Mouse (Mus musculus) heart, embryonic 12.5 days (tissue): ENCODE measurements around the gene Tmem94. TPM values are rescaled to one million over a fixed set of nuclear protein-coding genes. Genes with fewer than 3 reads are reported as not detected.
A peak's percentile ranks its signal among the peaks of the same experiment; 100 is the strongest.

Experiments
- ATAC-seq: fragments of 200-750 bp; cut with Nextera tagmentation; 2 replicates; pipeline ENCODE4 v1.8.0; 2017; ENCODE audit warnings: moderate TSS enrichment, moderate library complexity; ENCODE audit not compliant: insufficient number of reproducible peaks, low FRiP score
- H3K27ac ChIP-seq: fragments of 300-500 bp; sonication (generic); 2 replicates; pipeline ENCODE4 v1.5.1; 2016; ENCODE audit warnings: mild to moderate bottlenecking, moderate library complexity; ENCODE audit not compliant: poor library complexity, severe bottlenecking
- H3K27me3 ChIP-seq: fragments of 300-500 bp; sonication (generic); replicated peaks from 2 replicates; pipeline ENCODE4 v1.6.1; 2016; ENCODE audit warnings: mild to moderate bottlenecking, moderate library complexity
- H3K36me3 ChIP-seq: fragments of 300-500 bp; sonication (generic); 2 replicates; pipeline ENCODE4 v1.6.1; 2016; ENCODE audit warnings: mild to moderate bottlenecking, moderate library complexity
- H3K4me1 ChIP-seq: fragments of 300-500 bp; sonication (generic); replicated peaks from 2 replicates; pipeline ENCODE4 v1.6.1; 2016; ENCODE audit warnings: mild to moderate bottlenecking
- H3K4me2 ChIP-seq: fragments of 300-500 bp; sonication (generic); 2 replicates; pipeline ENCODE4 v1.6.1; 2016; ENCODE audit warnings: mild to moderate bottlenecking, moderate library complexity
- H3K4me3 ChIP-seq: fragments of 300-500 bp; sonication (generic); 2 replicates; pipeline ENCODE4 v1.5.1; 2016; ENCODE audit warnings: mild to moderate bottlenecking
- H3K9ac ChIP-seq: fragments of 300-500 bp; sonication (generic); 2 replicates; pipeline ENCODE4 v1.6.1; 2016; ENCODE audit warnings: mild to moderate bottlenecking, moderate library complexity
- H3K9me3 ChIP-seq: fragments of 300-500 bp; sonication (generic); replicated peaks from 2 replicates; pipeline ENCODE4 v1.6.1; 2016; ENCODE audit warnings: mild to moderate bottlenecking, moderate library complexity
- WGBS: fragments of 180-500 bp; shearing (Covaris S2); methylation state at CpG from one replicate; pipeline ENCODE4 v1.1.7; 2016; 5-methylcytosine and 5-hydroxymethylcytosine counted together
- polyA plus RNA-seq: library from polyadenylated mRNA; unstranded; fragments of >200 nt; fragmentation: Nextera tagmentation; extraction: Ambion mirVana; gene quantifications from 2 replicates; pipeline ENCODE4 v1.2.1, GENCODE M21; 2016

Gene Tmem94
- polyA plus RNA-seq, 1 experiment from 2014 or later, result 52.4 TPM

- H3K27me3 ChIP-seq, result no peaks in the 10 kb centered on the region
- no peaks in the 10 kb centered on the region for H3K9me3 ChIP-seq
- no peak for ATAC-seq
- 35% methylated on average over 13 of the region's 13 CpGs for WGBS
- peaks cover 46% of the 10 kb centered on the region for H3K4me1 ChIP-seq
- peak overlapping the region; percentile 96 for H3K9ac ChIP-seq
- peak overlapping the region; percentile 93 for H3K27ac ChIP-seq
- H3K4me2 ChIP-seq, result peak overlapping the region; percentile 87
- peak overlapping the region; percentile 92 for H3K4me3 ChIP-seq
- no peaks in the 10 kb centered on the region; the same call in 1 of the 2 replicates for H3K36me3 ChIP-seq
Observed at GRCm38 (mm10) chr11:115766356-115766943, 1.2 kb downstream of the Tmem94 start.

DNA sequence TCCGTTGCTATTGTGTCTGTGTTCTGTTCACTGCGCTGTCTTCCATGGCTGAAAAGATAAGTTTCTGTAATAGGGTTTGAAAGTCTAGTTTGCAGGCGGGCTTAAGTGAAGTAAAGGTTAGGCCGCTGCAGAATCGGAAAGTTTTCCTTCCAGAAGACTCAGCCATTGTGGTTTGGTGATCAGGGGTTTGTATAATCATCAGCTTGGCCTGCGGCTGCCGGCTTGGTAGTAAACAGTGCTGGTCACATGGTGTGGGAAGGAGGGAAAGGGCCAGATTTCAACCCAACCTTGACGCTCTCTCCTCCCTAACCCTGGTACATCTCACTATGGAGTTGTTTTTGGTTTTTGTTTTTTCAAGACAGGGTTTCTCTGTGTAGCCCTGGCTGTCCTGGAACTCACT, 1.7 kb downstream of the Tmem94 start:
- peak overlapping the region; percentile 87 for H3K4me2 ChIP-seq
- peak overlapping the region; percentile 93 for H3K27ac ChIP-seq
- peak overlapping the region; percentile 96 for H3K9ac ChIP-seq
- no peaks in the 10 kb centered on the region for H3K9me3 ChIP-seq
- no peaks in the 10 kb centered on the region for H3K27me3 ChIP-seq
- H3K4me1 ChIP-seq, result peaks cover 46% of the 10 kb centered on the region
- WGBS, result 73% methylated on average over 8 of the region's 8 CpGs
- no peak for ATAC-seq
- no peaks in the 10 kb centered on the region; the same call in 1 of the 2 replicates for H3K36me3 ChIP-seq
- H3K4me3 ChIP-seq, result peak overlapping the region; percentile 92

DNA sequence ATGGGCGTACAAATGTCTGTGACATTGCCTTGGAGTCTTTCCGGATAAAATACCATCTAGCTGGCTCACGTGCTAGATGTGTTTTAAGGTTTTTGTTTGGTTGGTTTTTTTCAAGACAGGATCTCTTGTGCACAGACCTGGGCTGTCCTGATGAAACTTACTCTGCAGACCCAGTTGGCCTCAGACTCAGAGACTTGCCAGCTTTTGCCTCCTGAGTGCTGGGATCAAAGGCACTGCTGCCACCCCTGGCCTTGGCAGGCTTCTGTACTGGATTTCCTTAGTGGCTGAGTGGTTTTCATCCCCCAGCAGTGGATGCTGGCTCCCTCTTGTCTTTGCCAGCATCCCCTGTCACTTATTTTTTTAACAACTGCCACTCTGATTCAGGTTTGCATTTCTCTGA, 3.7 kb downstream of the Tmem94 start:
- Histone ChIP-seq H3K4me1 (peaks cover 46% of the 10 kb centered on the region), H3K4me3 (no peak overlapping the region), H3K9me3 (no peaks in the 10 kb centered on the region), H3K27ac (peak overlapping the region; percentile 84), H3K36me3 (peaks cover 6% of the 10 kb centered on the region), H3K9ac (no peak overlapping the region), H3K27me3 (no peaks in the 10 kb centered on the region), H3K4me2 (no peak overlapping the region)
- 82% methylated on average over 3 of the region's 3 CpGs for WGBS
- ATAC-seq, result no peak

DNA sequence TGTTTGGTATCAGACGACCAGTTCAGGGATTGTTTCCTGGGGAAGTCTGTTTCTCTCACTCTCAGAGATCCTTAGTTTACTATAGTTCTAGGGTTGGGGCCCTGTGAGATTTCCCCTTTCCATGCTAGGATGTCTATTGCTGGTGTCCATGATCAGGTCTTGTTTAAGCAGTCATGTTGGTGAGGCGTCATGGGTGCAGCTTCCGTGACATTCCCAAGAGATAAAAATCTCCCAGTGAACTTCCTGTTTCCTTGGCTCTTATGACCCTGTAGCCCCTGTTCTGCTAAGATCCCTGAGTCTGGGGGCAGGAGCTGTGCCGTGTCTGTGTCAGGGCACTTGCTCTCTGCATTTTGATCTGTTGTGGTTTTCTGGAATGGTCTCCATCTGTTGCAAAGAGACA, 9.4 kb downstream of the Tmem94 start:
- H3K9ac ChIP-seq, result 0 out of 2 replicates have a peak overlapping the region, but pooled peaks have one; percentile 52
- 43% methylated on average over 4 of the region's 4 CpGs for WGBS
- no peaks in the 10 kb centered on the region for H3K27me3 ChIP-seq
- H3K4me2 ChIP-seq, result no peak overlapping the region
- H3K9me3 ChIP-seq, result no peaks in the 10 kb centered on the region
- H3K4me1 ChIP-seq, result peaks cover 62% of the 10 kb centered on the region
- H3K36me3 ChIP-seq, result peaks cover 13% of the 10 kb centered on the region; the same call in 1 of the 2 replicates
- no peak for ATAC-seq
- no peak overlapping the region for H3K27ac ChIP-seq
- no peak overlapping the region for H3K4me3 ChIP-seq

DNA sequence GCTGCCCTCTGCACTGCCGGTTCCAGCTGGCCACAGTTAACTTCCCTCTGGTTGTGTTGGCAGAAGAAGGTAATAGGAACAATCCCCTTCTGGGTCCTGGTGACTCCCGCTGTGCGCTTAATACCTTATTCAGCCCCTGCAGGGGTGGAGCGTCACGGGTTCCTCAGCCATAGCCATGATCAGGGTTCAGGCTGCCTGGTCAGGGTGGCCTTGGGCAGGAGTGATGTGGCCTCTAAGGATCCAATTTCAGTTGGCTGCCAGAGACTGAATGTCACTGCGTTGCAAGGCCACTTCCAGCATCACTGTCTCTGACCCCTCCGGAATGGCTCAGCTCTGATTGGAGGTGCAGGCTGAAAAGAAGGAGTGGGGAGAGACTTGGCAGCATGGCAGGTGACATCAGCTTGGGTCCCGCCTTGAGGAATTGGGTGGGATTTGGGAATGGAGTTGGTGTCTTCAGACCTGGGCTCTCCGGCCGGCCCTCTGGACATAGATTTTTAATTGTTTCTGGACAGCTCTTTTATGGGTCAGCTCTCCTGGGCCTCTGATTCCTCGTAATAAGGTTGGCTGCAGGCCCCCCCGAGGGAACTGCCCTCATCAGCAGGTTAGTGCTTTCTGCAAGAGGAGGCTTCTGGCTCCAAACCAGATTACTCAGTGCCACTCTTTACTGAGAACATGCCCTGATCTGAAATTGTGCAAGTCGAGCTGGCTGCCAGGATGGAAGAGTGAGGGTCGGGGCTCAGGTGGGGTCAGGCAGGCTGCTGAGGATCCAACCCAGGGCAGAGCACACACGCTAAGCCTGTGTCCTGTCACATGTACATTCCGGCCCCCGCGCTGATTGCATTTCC, 10.8 kb downstream of the Tmem94 start:
- no peaks in the 10 kb centered on the region for H3K27me3 ChIP-seq
- no peak overlapping the region for H3K4me3 ChIP-seq
- 45% methylated on average over 18 of the region's 18 CpGs for WGBS
- ATAC-seq, result no peak
- H3K4me1 ChIP-seq, result peaks cover 64% of the 10 kb centered on the region
- peak overlapping the region; percentile 35 for H3K9ac ChIP-seq
- H3K27ac ChIP-seq, result peak overlapping the region; percentile 77
- H3K4me2 ChIP-seq, result peak overlapping the region; percentile 14; the same call in 1 of the 2 replicates
- peaks cover 13% of the 10 kb centered on the region; the same call in 1 of the 2 replicates for H3K36me3 ChIP-seq
- H3K9me3 ChIP-seq, result no peaks in the 10 kb centered on the region

- WGBS, result 68% methylated on average over 9 of the region's 9 CpGs
- Histone ChIP-seq H3K27ac (peak overlapping the region; percentile 77), H3K9me3 (no peaks in the 10 kb centered on the region), H3K4me2 (no peak overlapping the region), H3K4me3 (no peak overlapping the region), H3K4me1 (peaks cover 70% of the 10 kb centered on the region), H3K9ac (0 out of 2 replicates have a peak overlapping the region, but pooled peaks have one; percentile 25), H3K27me3 (no peaks in the 10 kb centered on the region), H3K36me3 (peaks cover 18% of the 10 kb centered on the region; the same call in 1 of the 2 replicates)
- no peak for ATAC-seq
Observed at GRCm38 (mm10) chr11:115776954-115777353, 11.7 kb downstream of the Tmem94 start.

DNA sequence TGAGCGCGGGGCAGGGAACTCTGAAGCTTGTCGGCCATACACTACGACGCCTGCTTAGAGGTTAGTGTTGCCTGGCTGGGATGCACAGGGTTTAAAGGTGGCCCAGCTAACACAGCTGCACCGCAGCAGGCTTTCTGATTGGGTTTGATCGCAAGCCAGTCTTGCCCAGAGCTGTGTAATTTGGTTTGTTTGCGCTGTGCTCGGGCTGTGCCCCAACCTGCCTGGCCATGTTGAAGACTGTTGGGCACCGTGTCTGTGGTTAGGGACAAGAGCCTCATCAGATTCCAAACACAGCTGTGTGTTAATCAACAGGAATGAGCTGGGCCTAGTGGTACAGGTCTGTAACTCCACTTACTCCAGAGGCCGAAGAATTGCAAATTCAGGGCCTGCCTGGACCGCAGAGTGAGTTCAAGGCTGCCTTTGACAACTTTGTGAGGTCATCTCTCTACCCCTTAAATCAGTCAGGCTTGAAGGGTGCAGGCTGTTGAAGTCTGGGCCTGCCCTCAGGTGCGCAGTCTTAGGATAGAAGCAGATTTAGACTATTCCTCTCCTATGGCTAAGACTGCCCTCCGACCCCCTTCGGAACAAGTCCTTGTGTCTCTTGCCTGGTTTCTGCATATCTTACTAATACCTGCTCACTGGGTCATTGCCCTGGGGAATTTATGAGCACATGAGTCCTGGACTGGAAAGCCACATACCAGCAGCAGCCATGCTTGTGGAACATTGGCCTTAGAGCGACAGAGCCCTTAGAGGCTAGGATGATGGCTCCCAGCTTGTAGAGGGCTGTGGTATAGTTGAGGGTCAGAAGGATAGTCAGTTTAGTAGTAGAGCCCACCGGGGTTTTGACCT, 12.5 kb downstream of the Tmem94 start:
- Histone ChIP-seq H3K27ac (peak overlapping the region; percentile 77), H3K27me3 (no peaks in the 10 kb centered on the region), H3K36me3 (peaks cover 19% of the 10 kb centered on the region; the same call in 1 of the 2 replicates), H3K9ac (peak overlapping the region; percentile 25; the same call in 1 of the 2 replicates), H3K9me3 (no peaks in the 10 kb centered on the region), H3K4me3 (no peak overlapping the region), H3K4me2 (no peak overlapping the region), H3K4me1 (peaks cover 70% of the 10 kb centered on the region)
- ATAC-seq, result no peak
- 86% methylated on average over 17 of the region's 17 CpGs for WGBS

- Histone ChIP-seq H3K4me1 (peaks cover 77% of the 10 kb centered on the region), H3K4me3 (peak overlapping the region; percentile 16), H3K9me3 (no peaks in the 10 kb centered on the region), H3K9ac (peak overlapping the region; percentile 56; the same call in 1 of the 2 replicates), H3K36me3 (peaks cover 17% of the 10 kb centered on the region; the same call in 1 of the 2 replicates), H3K4me2 (peak overlapping the region; percentile 62), H3K27ac (peak overlapping the region; percentile 97), H3K27me3 (no peaks in the 10 kb centered on the region)
- 3% methylated on average over 9 of the region's 9 CpGs for WGBS
- ATAC-seq, result peak; percentile 89
Observed at GRCm38 (mm10) chr11:115779038-115779571, 13.9 kb downstream of the Tmem94 start.

DNA sequence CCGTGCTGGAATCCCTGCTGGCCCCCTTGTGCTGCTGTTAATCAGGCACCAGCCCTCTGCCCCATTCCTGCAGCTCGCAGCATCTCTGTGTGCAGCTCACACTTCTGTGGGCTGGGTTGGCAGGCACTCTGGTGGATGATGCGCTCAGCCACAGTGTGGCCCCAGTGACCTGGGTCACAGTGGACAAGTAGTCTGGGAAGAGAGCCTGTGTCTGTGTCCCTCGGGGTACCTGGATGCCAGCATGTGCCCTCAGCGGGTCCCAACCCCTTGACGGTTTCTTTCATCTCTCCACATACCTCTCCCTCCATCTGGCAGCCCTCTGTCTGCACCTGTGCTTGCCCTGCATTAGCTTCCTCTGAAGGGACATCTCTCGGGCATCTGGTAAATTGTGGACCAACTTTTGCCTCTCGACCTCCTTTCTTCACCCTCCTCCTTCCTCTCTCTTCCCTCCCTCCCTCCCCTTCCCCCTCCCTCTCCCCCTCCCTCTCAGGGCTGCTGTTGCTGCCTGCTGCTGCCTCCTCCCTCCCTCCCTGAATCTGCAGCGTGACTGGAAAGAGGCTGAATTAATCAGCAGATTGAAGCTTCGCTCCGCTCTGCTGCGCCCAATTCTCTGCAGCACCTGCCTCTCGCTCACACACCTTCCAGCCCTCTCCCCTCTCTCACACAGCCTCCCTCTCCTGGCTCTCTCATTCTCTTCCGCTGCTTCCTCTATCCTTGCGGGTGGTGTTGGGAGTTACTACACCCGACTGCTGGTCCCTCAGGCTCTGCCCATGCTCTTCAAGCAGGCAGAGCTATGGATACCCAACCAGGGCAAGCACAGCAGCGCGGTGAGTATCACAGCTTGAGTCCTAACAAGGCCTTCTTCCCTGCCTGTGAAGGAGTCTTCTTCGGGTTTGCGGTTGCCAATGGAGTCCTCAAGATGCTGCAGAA, 15.2 kb downstream of the Tmem94 start:
- WGBS, result 23% methylated on average over 20 of the region's 20 CpGs
- Histone ChIP-seq H3K9me3 (no peaks in the 10 kb centered on the region), H3K36me3 (peaks cover 18% of the 10 kb centered on the region; the same call in 1 of the 2 replicates), H3K4me3 (0 out of 2 replicates have a peak overlapping the region, but pooled peaks have one; percentile 4), H3K27me3 (no peaks in the 10 kb centered on the region), H3K4me1 (peaks cover 67% of the 10 kb centered on the region), H3K9ac (peak overlapping the region; percentile 56), H3K4me2 (peak overlapping the region; percentile 62), H3K27ac (peak overlapping the region; percentile 97)
- ATAC-seq, result no peak

DNA sequence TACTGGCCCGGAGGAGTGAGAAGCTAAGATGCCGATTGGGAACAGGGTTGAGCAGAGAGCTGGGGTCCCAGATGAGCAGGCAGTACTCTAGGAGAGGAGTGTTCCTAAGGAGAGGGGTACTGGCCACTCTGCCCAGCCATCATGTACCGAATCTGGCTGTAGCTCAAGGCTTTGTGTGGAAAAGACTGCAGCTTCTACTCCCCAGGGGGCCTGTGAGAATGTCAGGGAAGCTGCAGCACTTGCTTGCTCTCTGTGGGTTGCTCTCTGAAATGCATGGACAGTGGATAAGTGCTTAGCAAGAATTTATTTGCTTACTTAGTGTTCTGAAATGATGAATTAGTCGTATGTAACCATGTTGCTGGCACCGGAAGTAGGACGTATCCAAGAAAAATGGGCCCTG, 21.2 kb downstream of the Tmem94 start:
- Histone ChIP-seq H3K27ac (no peak overlapping the region), H3K9me3 (no peaks in the 10 kb centered on the region), H3K4me3 (no peak overlapping the region), H3K4me2 (no peak overlapping the region), H3K9ac (no peak overlapping the region), H3K27me3 (no peaks in the 10 kb centered on the region), H3K36me3 (peaks cover 66% of the 10 kb centered on the region), H3K4me1 (peaks cover 8% of the 10 kb centered on the region)
- ATAC-seq, result no peak
- 79% methylated on average over 6 of the region's 6 CpGs for WGBS
